Mouse (Mus musculus) MEL (cell line): ENCODE data around the gene Chd3.

ENCODE experiments used
- CTCF ChIP-seq, 3 experiments: IDR thresholded peaks in 2 of 3; conservative IDR thresholded peaks in 1 of 3; 2 replicates each; pipeline ENCODE4 v1.5.1; 2011 to 2012; ENCODE audit warnings: low read length in 3 of 3, low read depth in 2 of 3, mild to moderate bottlenecking in 2 of 3, improper control_type of control experiment in 1 of 3, inconsistent platforms in 1 of 3, mixed read lengths in 1 of 3, moderate library complexity in 1 of 3; ENCODE audit not compliant: control insufficient read depth in 1 of 3, insufficient read depth in 1 of 3, poor library complexity in 1 of 3, severe bottlenecking in 1 of 3
- POLR2AphosphoS5 ChIP-seq: IDR thresholded peaks from 2 replicates; pipeline ENCODE4 v1.6.1; 2012; ENCODE audit warnings: low read depth, borderline replicate concordance, mild to moderate bottlenecking, inconsistent platforms, low read length, moderate library complexity, mixed read lengths

DNA sequence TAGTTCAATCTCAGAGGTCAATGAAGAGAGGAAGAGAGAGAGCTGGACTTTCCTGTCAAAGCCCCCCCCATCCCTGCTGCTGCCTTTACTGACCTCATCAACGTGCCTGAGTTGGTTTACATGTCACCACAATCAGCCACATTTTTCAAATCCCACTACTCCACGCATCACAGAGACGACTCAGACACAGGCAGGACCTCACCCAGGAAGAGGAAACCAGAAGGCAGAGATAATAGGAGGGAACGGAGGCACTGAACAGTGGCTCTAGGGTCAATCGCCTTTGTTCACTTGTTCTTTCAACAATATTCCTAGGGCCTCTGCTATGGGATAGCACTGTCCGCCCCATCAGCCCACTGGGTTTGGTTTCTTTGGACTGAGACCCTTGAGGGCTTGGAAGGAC lies 41.6 kb downstream of the Chd3 start:
- TF ChIP-seq POLR2AphosphoS5: no peak
- no peak for TF ChIP-seq CTCF (IDR thresholded peaks at IDR 0.05 in 2 of 3, conservative IDR thresholded peaks at IDR 0.05 in 1 of 3; ENCODE audit: control insufficient read depth in 1 of 3, insufficient read depth in 1 of 3, low read depth in 2 of 3, low read length in 3 of 3, poor library complexity in 1 of 3, severe bottlenecking in 1 of 3)
